Mouse (Mus musculus): ENCODE measurements at regions not wholly inside any gene's neighbourhood (a gene's known extent, or its start where the extent isn't known, plus 50 kb on each side); places are given as distances from the start of the nearest gene placed in this dataset.

- no peak for TF ChIP-seq CTCF (IDR thresholded peaks at IDR 0.05; ENCODE audit: borderline replicate concordance, insufficient read depth, low read depth, low read length)
- TF ChIP-seq POLR2A (IDR thresholded peaks at IDR 0.05; ENCODE audit: borderline replicate concordance, insufficient read depth, low read length) = no peak
Measured at GRCm38 (mm10) chr13:28508184-28508583, 250.9 kb downstream of the Gm11361 start.
